In genomic region chr9:79979274-79979673, GRCm38 (mm10) we compare ENCODE assay signal across 13 mouse cellular contexts.
"Had no signal": no experiment of that assay in that cellular context is flagged by ENCODE, and none has a peak within 500 bp of the region (broad histone marks: within the 10 kb centered on the region; RNA-seq: fewer than 3 reads in every experiment).

No protein-coding gene starts in this region.

- H3K9me3 ChIP-seq: limb, embryonic 12.5 days; liver, embryonic 13.5 days; midbrain, embryonic 10.5 days; midbrain, embryonic 15.5 days had no signal

- H3K4me3 ChIP-seq: layer of hippocampus, adult 2 months; limb, embryonic 12.5 days; liver, embryonic 13.5 days; midbrain, embryonic 10.5 days; midbrain, embryonic 15.5 days had no signal

- ATAC-seq: liver, postnatal 0 days; midbrain, embryonic 15.5 days had no signal

- H3K27me3 ChIP-seq: limb, embryonic 12.5 days; midbrain, embryonic 15.5 days had no signal

- H3K4me2 ChIP-seq: limb, embryonic 12.5 days; liver, embryonic 13.5 days; midbrain, embryonic 15.5 days had no signal

- H3K36me3 ChIP-seq: limb, embryonic 12.5 days; liver, embryonic 13.5 days; midbrain, embryonic 10.5 days; midbrain, embryonic 15.5 days had no signal

- H3K4me1 ChIP-seq: liver, embryonic 13.5 days had no signal

- DNase-seq: kidney, adult 9 months; kidney, postnatal 10 days; kidney, postnatal 4 days; liver; liver, embryonic 13.5 days; liver, postnatal 0 days; right cerebral cortex, adult 18-20 months; right cerebral cortex, postnatal 25 days; thymus, postnatal 4 days had no signal

- H3K9ac ChIP-seq: limb, embryonic 12.5 days; liver, embryonic 13.5 days; liver, postnatal 0 days; midbrain, embryonic 15.5 days had no signal

- H3K27ac ChIP-seq: layer of hippocampus, adult 2 months; limb, embryonic 12.5 days; liver, embryonic 13.5 days; midbrain, embryonic 10.5 days; midbrain, embryonic 15.5 days had no signal
